Mouse (Mus musculus): Measurements from ENCODE around the gene Wdr45.

DNA sequence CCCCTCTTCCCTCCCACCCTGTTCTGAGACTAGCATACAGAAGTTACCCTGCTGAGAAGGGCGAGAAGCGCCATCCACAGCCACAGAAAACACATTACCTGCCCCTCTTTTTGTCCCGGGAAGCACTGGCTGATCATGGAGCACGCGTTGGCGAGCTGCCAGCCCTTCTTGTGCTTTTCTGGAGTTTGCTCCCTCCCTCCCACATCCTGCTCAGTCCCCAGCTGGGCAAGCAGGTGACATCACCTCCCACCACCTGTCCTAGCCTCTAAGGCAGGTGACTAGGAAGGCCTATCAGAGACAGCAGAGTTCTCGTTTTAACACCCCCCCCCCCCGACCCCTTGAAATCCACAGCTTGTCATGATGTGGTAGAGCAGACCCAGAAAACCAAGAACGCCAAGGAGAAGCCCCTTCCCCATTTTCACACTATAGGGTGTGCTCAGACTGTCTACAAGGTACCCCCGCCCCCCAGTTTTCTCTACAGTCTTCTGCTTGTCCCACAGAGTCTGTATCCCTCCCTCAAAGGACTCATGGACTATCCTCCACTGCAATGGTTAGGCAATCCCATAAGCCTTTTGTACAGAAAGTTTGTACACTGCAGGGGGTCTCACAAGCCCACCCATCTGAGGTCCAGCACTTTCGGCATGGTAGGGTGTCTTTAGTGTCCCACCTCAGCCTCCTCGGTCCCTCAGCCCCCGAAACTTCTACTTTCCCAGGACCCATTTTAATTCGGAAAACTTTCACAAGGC is 25.4 kb downstream of the Wdr45 start:
- TF ChIP-seq CTCF (IDR thresholded peaks at IDR 0.05; ENCODE audit: insufficient read depth, low read length) (no peak), POLR2A (IDR thresholded peaks at IDR 0.05; ENCODE audit: borderline replicate concordance, extremely low read depth, low read depth, low read length) (no peak)
